ENCODE assay signal across 8 mouse cellular contexts in the genomic region with DNA sequence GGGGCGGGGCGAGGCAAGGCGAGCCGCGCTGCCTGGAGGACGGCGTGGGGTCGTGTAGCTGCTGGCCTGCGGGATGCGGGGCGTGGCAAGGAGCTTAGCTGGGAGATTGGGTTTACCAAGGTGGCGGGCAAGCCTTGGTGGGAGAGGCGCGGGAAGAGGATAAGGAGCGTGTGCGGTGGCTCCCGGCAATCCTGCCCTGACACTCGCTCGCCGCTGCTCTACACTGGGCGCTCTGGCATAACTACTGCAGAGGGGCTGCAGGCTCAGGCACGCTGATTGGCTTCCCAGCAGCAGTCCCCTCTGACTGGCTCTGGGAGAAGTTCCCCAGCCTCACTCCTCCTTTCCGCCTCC. TPM values are rescaled to one million over a fixed set of nuclear protein-coding genes. Genes with fewer than 3 reads are reported as not detected.
DNase-seq lines count a peak whose midpoint lies in the region; ATAC-seq lines count a peak whose summit lies in the region.

No protein-coding gene starts in this region.

- peak; percentile 95 for ATAC-seq in kidney, embryonic 16.5 days (ENCODE audit: low FRiP score, low TSS enrichment)
- peak; percentile 96 for ATAC-seq in embryonic facial prominence, embryonic 12.5 days (ENCODE audit: insufficient number of reproducible peaks, insufficient read depth, low FRiP score, low TSS enrichment)
- ATAC-seq in hindbrain, embryonic 11.5 days (ENCODE audit: low FRiP score), result peak; percentile 94

- WGBS in kidney, embryonic 16.5 days, result 43% methylated on average over 16 of the region's 23 CpGs
- WGBS in embryonic facial prominence, embryonic 12.5 days, result 23% methylated on average over 23 of the region's 23 CpGs
- WGBS in hindbrain, embryonic 11.5 days, result 19% methylated on average over 13 of the region's 23 CpGs

- no peaks in the 10 kb centered on the region for H3K9me3 ChIP-seq in kidney, embryonic 16.5 days (ENCODE audit: low read length)
- H3K9me3 ChIP-seq in embryonic facial prominence, embryonic 12.5 days, result no peaks in the 10 kb centered on the region
- no peaks in the 10 kb centered on the region for H3K9me3 ChIP-seq in hindbrain, embryonic 11.5 days (ENCODE audit: control insufficient read depth, low read length)
- peaks cover 18% of the 10 kb centered on the region for H3K9me3 ChIP-seq in megakaryocyte, embryonic 14.5 days

- peak overlapping the region; percentile 80 for H3K9ac ChIP-seq in kidney, embryonic 16.5 days (replicated peaks; ENCODE audit: low read length)
- peak overlapping the region; percentile 77 for H3K9ac ChIP-seq in embryonic facial prominence, embryonic 12.5 days
- peak overlapping the region; percentile 44; the same call in 1 of the 2 replicates for H3K9ac ChIP-seq in hindbrain, embryonic 11.5 days (ENCODE audit: low read depth, low read length)

- H3K36me3 ChIP-seq in kidney, embryonic 16.5 days (ENCODE audit: insufficient read depth, low read length), result no peaks in the 10 kb centered on the region
- H3K36me3 ChIP-seq in embryonic facial prominence, embryonic 12.5 days, result no peaks in the 10 kb centered on the region
- no peaks in the 10 kb centered on the region for H3K36me3 ChIP-seq in hindbrain, embryonic 11.5 days (ENCODE audit: control insufficient read depth, insufficient read depth, low read length)
- no peaks in the 10 kb centered on the region for H3K36me3 ChIP-seq in megakaryocyte, embryonic 14.5 days (replicated peaks; ENCODE audit: low read length)

- H3K27me3 ChIP-seq in kidney, embryonic 16.5 days (ENCODE audit: insufficient read depth, low read length), result peaks cover 6% of the 10 kb centered on the region; the same call in 1 of the 2 replicates
- H3K27me3 ChIP-seq in embryonic facial prominence, embryonic 12.5 days, result no peaks in the 10 kb centered on the region
- peaks cover 2% of the 10 kb centered on the region; the same call in 1 of the 2 replicates for H3K27me3 ChIP-seq in hindbrain, embryonic 11.5 days (ENCODE audit: control insufficient read depth, insufficient read depth, low read length)
- peaks cover 64% of the 10 kb centered on the region for H3K27me3 ChIP-seq in megakaryocyte, embryonic 14.5 days (replicated peaks)

- peak overlapping the region; percentile 84 for H3K27ac ChIP-seq in kidney, embryonic 16.5 days (ENCODE audit: low read length)
- H3K27ac ChIP-seq in embryonic facial prominence, embryonic 12.5 days, result peak overlapping the region; percentile 83
- H3K27ac ChIP-seq in hindbrain, embryonic 11.5 days (ENCODE audit: low read depth, low read length), result no peak overlapping the region

- H3K4me3 ChIP-seq in kidney, embryonic 16.5 days (ENCODE audit: low read length), result peak overlapping the region; percentile 64
- H3K4me3 ChIP-seq in embryonic facial prominence, embryonic 12.5 days, result peak overlapping the region; percentile 62
- H3K4me3 ChIP-seq in hindbrain, embryonic 11.5 days (ENCODE audit: low read depth, low read length), result peak overlapping the region; percentile 37
- H3K4me3 ChIP-seq in megakaryocyte, embryonic 14.5 days (replicated peaks), result peak overlapping the region; percentile 89

- peaks cover 31% of the 10 kb centered on the region; the same call in 1 of the 2 replicates for H3K4me1 ChIP-seq in kidney, embryonic 16.5 days (ENCODE audit: insufficient read depth, low read length)
- H3K4me1 ChIP-seq in embryonic facial prominence, embryonic 12.5 days, result 0 out of 2 replicates have a peak, but pooled peaks cover 11% of the 10 kb centered on the region
- no peaks in the 10 kb centered on the region for H3K4me1 ChIP-seq in hindbrain, embryonic 11.5 days (replicated peaks; ENCODE audit: control insufficient read depth, insufficient read depth, low read length)
- peaks cover 11% of the 10 kb centered on the region for H3K4me1 ChIP-seq in megakaryocyte, embryonic 14.5 days

- H3K4me2 ChIP-seq in kidney, embryonic 16.5 days (replicated peaks; ENCODE audit: low read depth, low read length), result peak overlapping the region; percentile 59
- peak overlapping the region; percentile 51 for H3K4me2 ChIP-seq in embryonic facial prominence, embryonic 12.5 days (replicated peaks)
- H3K4me2 ChIP-seq in hindbrain, embryonic 11.5 days (replicated peaks; ENCODE audit: low read depth, low read length), result peak overlapping the region; percentile 65

- no peak for DNase-seq in kidney, postnatal 36 days
- peak; percentile 80 for DNase-seq in R1 (ENCODE audit: low read depth, low spot score)
- peak; percentile 77 for DNase-seq in hindbrain, embryonic 11.5 days (ENCODE audit: low spot score)
- DNase-seq in testis, postnatal 14 days (ENCODE audit: low spot score), result peak; percentile 55
- DNase-seq in layer of hippocampus, adult 11-12 months (ENCODE audit: low spot score), result no peak

RNA-seq across cellular contexts. Expression of a gene that starts 0.3 kb away (rescaled TPM):
- polyA plus RNA-seq in kidney, embryonic 16.5 days (2015; fragmentation: Nextera tagmentation; extraction: Ambion mirVana), result 969 and 985 TPM in 2 replicates
- polyA plus RNA-seq in embryonic facial prominence, embryonic 12.5 days (2016; fragmentation: Nextera tagmentation; extraction: Ambion mirVana), result 863 and 926 TPM in 2 replicates
- polyA plus RNA-seq in hindbrain, embryonic 11.5 days (2014; fragmentation: Nextera tagmentation; extraction: Ambion mirVana), result 320 and 338 TPM in 2 replicates
- polyA plus RNA-seq in megakaryocyte, embryonic 14.5 days (2012; ENCODE audit: insufficient read depth, low replicate concordance), result 0.36 TPM in 1 of 2 replicates, not detected in the other

Comparison
In these comparisons a context has a peak if more than half of its experiments do, and no peak if none do; other contexts are left out.
1. H3K4me3 ChIP-seq: peak in every context shown above with its lines; median percentile 89 in megakaryocyte, embryonic 14.5 days; 64 in kidney, embryonic 16.5 days; 62 in embryonic facial prominence, embryonic 12.5 days; 37 in hindbrain, embryonic 11.5 days.
2. DNase-seq: peak in R1 (single experiment), hindbrain, embryonic 11.5 days (single experiment) and testis, postnatal 14 days (single experiment); none in kidney, postnatal 36 days (0 of 2) and layer of hippocampus, adult 11-12 months (single experiment).
3. RNA of a gene that starts 0.3 kb away (polyA plus RNA-seq): 969 to 985 TPM in kidney, embryonic 16.5 days, 863 to 926 TPM in embryonic facial prominence, embryonic 12.5 days and 320 to 338 TPM in hindbrain, embryonic 11.5 days; 0.36 TPM in megakaryocyte, embryonic 14.5 days; every median in the first group is over 100 times any median in the second.
4. Peak in every context shown above with its lines, with median percentiles within 50 percentile points of each other: ATAC-seq, H3K4me2 ChIP-seq and H3K9ac ChIP-seq.